Mouse (Mus musculus) lung, postnatal 0 days (tissue): Measurements from ENCODE around the gene Lrp1. TPM values are rescaled to one million over a fixed set of nuclear protein-coding genes. Genes with fewer than 3 reads are reported as not detected.

ENCODE experiments used
- ATAC-seq: fragments of 200-750 bp; cut with Nextera tagmentation; 2 replicates; pipeline ENCODE4 v1.8.0; 2017; ENCODE audit warnings: moderate library complexity
- DNase-seq: peaks from one replicate; pipeline ENCODE4 v3.0.0-alpha.2; 2016; ENCODE audit warnings: low spot score
- H3K27ac ChIP-seq: fragments of 300-500 bp; sonication (generic); 2 replicates; pipeline ENCODE4 v1.5.1; 2014; ENCODE audit warnings: antibody characterized with exemption, mild to moderate bottlenecking, low read length, mixed read lengths
- H3K27me3 ChIP-seq: fragments of 300-500 bp; sonication (generic); replicated peaks from 2 replicates; pipeline ENCODE4 v1.6.1; 2014; ENCODE audit warnings: low read length, mixed read lengths; ENCODE audit not compliant: insufficient read depth
- H3K36me3 ChIP-seq: fragments of 300-500 bp; sonication (generic); 2 replicates; pipeline ENCODE4 v1.6.1; 2014; ENCODE audit warnings: low read length, mixed read lengths; ENCODE audit not compliant: insufficient read depth
- H3K4me1 ChIP-seq: fragments of 300-500 bp; sonication (generic); 2 replicates; pipeline ENCODE4 v1.6.1; 2014; ENCODE audit warnings: antibody characterized with exemption, low read depth, low read length, mixed read lengths; ENCODE audit not compliant: insufficient read depth
- H3K4me2 ChIP-seq: fragments of 300-500 bp; sonication (generic); replicated peaks from 2 replicates; pipeline ENCODE4 v1.6.1; 2014; ENCODE audit warnings: low read depth, mild to moderate bottlenecking, low read length, moderate library complexity, mixed read lengths
- H3K4me3 ChIP-seq: fragments of 300-500 bp; sonication (generic); 2 replicates; pipeline ENCODE4 v1.5.1; 2014; ENCODE audit warnings: low read depth, low read length
- H3K9ac ChIP-seq: fragments of 300-500 bp; sonication (generic); replicated peaks from 2 replicates; pipeline ENCODE4 v1.6.1; 2014; ENCODE audit warnings: low read depth, mild to moderate bottlenecking
- H3K9me3 ChIP-seq: fragments of 300-500 bp; sonication (generic); 2 replicates; pipeline ENCODE4 v1.6.1; 2016; ENCODE audit warnings: low read length, mixed read lengths
- CTCF ChIP-seq: IDR thresholded peaks from 2 replicates; pipeline ENCODE4 v1.5.1; 2016; ENCODE audit warnings: antibody characterized with exemption, mild to moderate bottlenecking
- EP300 ChIP-seq: IDR thresholded peaks from 2 replicates; pipeline ENCODE4 v1.6.1; 2016; ENCODE audit warnings: antibody characterized with exemption, mild to moderate bottlenecking, control low read depth
- WGBS: fragments of 180-500 bp; shearing (Covaris S2); extraction: QIAGEN DNeasy Blood & Tissue Kit; methylation state at CpG from one replicate; pipeline ENCODE4 v1.1.7; 2014; 5-methylcytosine and 5-hydroxymethylcytosine counted together
- polyA plus RNA-seq: library from polyadenylated mRNA; unstranded; fragments of >200 nt; fragmentation: Nextera tagmentation; extraction: Ambion mirVana; gene quantifications from 2 replicates; pipeline ENCODE4 v1.2.1, GENCODE M21; 2015

Lrp1 gene
- polyA plus RNA-seq, 1 experiment from 2014 or later: 71.0 TPM

GRCm38 (mm10) chr10:127603437-127604371, 17.2 kb downstream of the Lrp1 start:
- H3K4me2 ChIP-seq: no peak overlapping the region
- peaks cover 16% of the 10 kb centered on the region; the same call in 1 of the 2 replicates for H3K4me1 ChIP-seq
- H3K27ac ChIP-seq: peak overlapping the region; percentile 66
- no peaks in the 10 kb centered on the region for H3K9me3 ChIP-seq
- H3K9ac ChIP-seq: no peak overlapping the region
- H3K36me3 ChIP-seq: no peaks in the 10 kb centered on the region
- no peaks in the 10 kb centered on the region for H3K27me3 ChIP-seq
- H3K4me3 ChIP-seq: no peak overlapping the region
- no peak for DNase-seq
- no peak for ATAC-seq
- TF ChIP-seq EP300 (no peak), CTCF (no peak)
- 60% methylated on average over 13 of the region's 13 CpGs for WGBS

DNA sequence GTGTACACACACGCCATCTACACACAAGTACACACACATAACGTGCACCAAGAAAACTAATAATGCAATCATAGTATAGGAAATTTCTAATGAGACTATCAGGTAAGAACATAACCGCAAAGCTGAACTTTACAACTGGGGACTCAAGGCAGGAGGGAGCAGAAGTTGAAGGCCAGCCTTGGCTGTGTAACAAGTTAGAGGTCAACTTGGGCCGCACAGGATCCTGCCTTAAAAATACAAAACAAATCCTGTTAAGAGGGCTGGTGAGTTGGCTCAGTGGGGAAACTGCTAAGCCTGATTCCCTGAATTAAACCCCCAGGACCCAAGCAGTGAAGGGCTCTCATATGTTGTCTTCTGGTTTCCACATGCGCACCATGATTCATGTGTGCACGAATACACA, 18.8 kb downstream of the Lrp1 start:
- ATAC-seq (no peak), DNase-seq (no peak)
- Histone ChIP-seq H3K4me3 (no peak overlapping the region), H3K9me3 (no peaks in the 10 kb centered on the region), H3K9ac (no peak overlapping the region), H3K27ac (no peak overlapping the region), H3K4me2 (no peak overlapping the region), H3K4me1 (peaks cover 24% of the 10 kb centered on the region; the same call in 1 of the 2 replicates), H3K27me3 (no peaks in the 10 kb centered on the region), H3K36me3 (no peaks in the 10 kb centered on the region)
- TF ChIP-seq EP300 (no peak), CTCF (no peak)
- 95% methylated on average over 6 of the region's 6 CpGs for WGBS

DNA sequence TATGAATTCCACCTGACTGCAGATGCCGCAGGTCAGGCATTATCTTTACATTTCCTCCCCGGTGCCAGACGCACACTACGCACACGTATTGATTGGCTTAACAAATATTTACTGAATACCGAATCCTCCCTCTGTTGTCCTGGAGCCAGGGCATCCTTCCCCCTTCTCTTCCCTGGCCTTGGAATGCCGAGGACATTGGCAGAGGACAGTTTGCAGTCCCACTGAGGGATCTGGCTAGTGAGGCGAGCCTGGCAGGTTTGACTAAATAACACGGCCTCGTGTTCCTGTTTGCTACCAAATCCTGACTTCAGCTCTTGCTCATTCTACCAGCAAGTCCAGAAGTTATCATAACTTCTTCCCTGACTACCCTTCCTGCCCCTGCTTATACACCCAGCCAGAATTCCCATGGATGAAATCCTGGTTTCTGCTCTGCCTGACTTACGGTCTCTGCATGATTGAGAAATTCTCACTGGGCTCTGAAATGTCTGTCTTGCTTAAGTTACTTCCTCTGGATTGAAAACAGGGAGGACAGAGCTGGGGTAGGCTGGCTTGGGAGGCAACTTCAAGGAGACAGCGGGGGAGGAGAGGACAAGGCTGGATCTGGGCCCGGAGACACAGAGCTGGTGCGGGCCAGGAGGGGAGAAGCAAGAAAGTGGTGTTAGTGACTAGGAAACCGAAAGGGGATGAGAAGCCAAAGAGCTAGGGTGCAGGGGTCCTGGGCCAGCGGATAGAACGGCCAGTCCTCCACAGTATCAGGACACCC, 21.0 kb downstream of the Lrp1 start:
- Histone ChIP-seq H3K4me1 (peaks cover 33% of the 10 kb centered on the region; the same call in 1 of the 2 replicates), H3K27me3 (no peaks in the 10 kb centered on the region), H3K27ac (peak overlapping the region; percentile 82), H3K4me2 (0 out of 2 replicates have a peak overlapping the region, but pooled peaks have one; percentile 8), H3K9ac (no peak overlapping the region), H3K36me3 (no peaks in the 10 kb centered on the region), H3K9me3 (no peaks in the 10 kb centered on the region), H3K4me3 (no peak overlapping the region)
- 26% methylated on average over 17 of the region's 17 CpGs for WGBS
- TF ChIP-seq CTCF: no peak
- peak; percentile 39; the same call in 1 of the 2 replicates for TF ChIP-seq EP300
- ATAC-seq (peak; percentile 71), DNase-seq (peak; percentile 94)

GRCm38 (mm10) chr10:127599252-127599651, 21.7 kb downstream of the Lrp1 start:
- H3K4me2 ChIP-seq: no peak overlapping the region
- WGBS: 75% methylated on average over 11 of the region's 11 CpGs
- TF ChIP-seq CTCF (no peak), EP300 (no peak)
- H3K36me3 ChIP-seq: no peaks in the 10 kb centered on the region
- no peak overlapping the region for H3K9ac ChIP-seq
- H3K27me3 ChIP-seq: no peaks in the 10 kb centered on the region
- no peak overlapping the region for H3K4me3 ChIP-seq
- ATAC-seq (no peak), DNase-seq (no peak)
- H3K27ac ChIP-seq: peak overlapping the region; percentile 82
- peaks cover 36% of the 10 kb centered on the region; the same call in 1 of the 2 replicates for H3K4me1 ChIP-seq
- no peaks in the 10 kb centered on the region for H3K9me3 ChIP-seq

DNA sequence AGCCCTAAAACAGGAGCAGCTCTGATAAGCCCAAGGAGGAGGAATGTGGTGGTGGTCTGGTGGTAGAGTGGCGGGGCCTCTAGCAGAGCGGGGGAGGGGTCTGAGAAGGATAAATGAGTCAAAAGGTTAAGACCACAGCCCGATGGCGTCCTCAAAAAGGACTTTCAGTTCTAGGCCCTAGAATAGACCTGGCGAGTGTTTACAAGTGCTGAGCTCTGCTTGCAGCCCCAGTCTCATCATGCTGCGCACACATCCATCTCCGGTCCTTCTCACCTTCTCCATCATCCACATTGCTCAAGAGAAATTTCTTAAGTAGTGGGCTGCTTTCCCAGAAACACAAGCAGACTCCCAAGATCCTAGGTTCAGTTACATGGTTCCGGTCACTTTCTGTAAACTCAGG, 22.3 kb downstream of the Lrp1 start:
- no peaks in the 10 kb centered on the region for H3K27me3 ChIP-seq
- H3K9ac ChIP-seq: no peak overlapping the region
- DNase-seq: peak; percentile 84
- peaks cover 33% of the 10 kb centered on the region; the same call in 1 of the 2 replicates for H3K4me1 ChIP-seq
- no peak overlapping the region for H3K4me2 ChIP-seq
- peak; percentile 20; the same call in 1 of the 2 replicates for ATAC-seq
- H3K4me3 ChIP-seq: no peak overlapping the region
- peaks cover under 1% of the 10 kb centered on the region; the same call in 1 of the 2 replicates for H3K36me3 ChIP-seq
- WGBS: 43% methylated on average over 8 of the region's 8 CpGs
- H3K9me3 ChIP-seq: no peaks in the 10 kb centered on the region
- H3K27ac ChIP-seq: peak overlapping the region; percentile 72
- TF ChIP-seq CTCF (no peak), EP300 (peak; percentile 72)

- no peak overlapping the region for H3K9ac ChIP-seq
- no peak for ATAC-seq
- 67% methylated on average over 5 of the region's 5 CpGs for WGBS
- no peaks in the 10 kb centered on the region for H3K27me3 ChIP-seq
- peaks cover 30% of the 10 kb centered on the region; the same call in 1 of the 2 replicates for H3K4me1 ChIP-seq
- H3K4me3 ChIP-seq: no peak overlapping the region
- TF ChIP-seq CTCF (no peak), EP300 (no peak)
- peak overlapping the region; percentile 72 for H3K27ac ChIP-seq
- no peak overlapping the region for H3K4me2 ChIP-seq
- DNase-seq: no peak
- H3K36me3 ChIP-seq: peaks cover 3% of the 10 kb centered on the region; the same call in 1 of the 2 replicates
- no peaks in the 10 kb centered on the region for H3K9me3 ChIP-seq
These were observed 23.5 kb downstream of the Lrp1 start for GRCm38 (mm10) chr10:127597311-127597901.
